Mouse (Mus musculus): ENCODE data around the gene Bmyc.
"Not testable (repeated sequence)": the region's sequence is repeated elsewhere in the genome, so short reads cannot be mapped to it uniquely, and the experiment has no call there.

Gene Bmyc

GRCm38 (mm10) chr2:25733199-25733930, 26.8 kb downstream of the Bmyc start:
- no peak for DNase-seq

GRCm38 (mm10) chr2:25736709-25737108, 30.2 kb downstream of the Bmyc start, which contains the start of gene Obp2b:
Obp2b (plus strand) TSS chr2:25737009.
- DNase-seq: not testable (repeated sequence)

- no peak for DNase-seq
Observed at GRCm38 (mm10) chr2:25741671-25742070, 35.1 kb downstream of the Bmyc start.

GRCm38 (mm10) chr2:25754201-25754600, 47.7 kb downstream of the Bmyc start:
- DNase-seq: no peak

Data from kidney, adult 18-20 months (tissue).